Mouse (Mus musculus) ES-Bruce4 (cell line): ENCODE results near the gene 1190007I07Rik.
"Not testable (repeated sequence)": the region's sequence is repeated elsewhere in the genome, so short reads cannot be mapped to it uniquely, and the experiment has no call there.

Source experiments
- CTCF ChIP-seq: IDR thresholded peaks from one replicate; pipeline ENCODE4 v1.8.1; 2011; ENCODE audit warnings: low read depth, low read length
- POLR2A ChIP-seq: IDR thresholded peaks from one replicate; pipeline ENCODE4 v1.8.1; 2011; ENCODE audit warnings: low read length; ENCODE audit not compliant: insufficient read depth

- TF ChIP-seq POLR2A, CTCF: not testable (repeated sequence)
Measured at GRCm38 (mm10) chr10:82594421-82594820, 28.6 kb downstream of the 1190007I07Rik start.
